Mouse (Mus musculus) forebrain, embryonic 13.5 days (tissue): ENCODE measurements around the gene Hnrnpu. TPM values are rescaled to one million over a fixed set of nuclear protein-coding genes. Genes with fewer than 3 reads are reported as not detected.
A peak's percentile ranks its signal among the peaks of the same experiment; 100 is the strongest.

Source experiments
- ATAC-seq: fragments of 200-750 bp; cut with Nextera tagmentation; 2 replicates; pipeline ENCODE4 v1.8.0; 2017
- H3K27ac ChIP-seq: fragments of 300-500 bp; sonication (generic); 2 replicates; pipeline ENCODE4 v1.5.1; 2015; ENCODE audit warnings: inconsistent platforms, mild to moderate bottlenecking, moderate library complexity
- H3K27me3 ChIP-seq: fragments of 300-500 bp; sonication (generic); 2 replicates; pipeline ENCODE4 v1.6.1; 2015; ENCODE audit warnings: mild to moderate bottlenecking, inconsistent platforms
- H3K36me3 ChIP-seq: fragments of 300-500 bp; sonication (generic); 2 replicates; pipeline ENCODE4 v1.6.1; 2015; ENCODE audit warnings: mild to moderate bottlenecking, inconsistent platforms; ENCODE audit not compliant: poor library complexity, severe bottlenecking
- H3K4me1 ChIP-seq: fragments of 300-500 bp; sonication (generic); 2 replicates; pipeline ENCODE4 v1.6.1; 2015; ENCODE audit warnings: inconsistent platforms
- H3K4me2 ChIP-seq: fragments of 300-500 bp; sonication (generic); 2 replicates; pipeline ENCODE4 v1.6.1; 2015; ENCODE audit warnings: inconsistent platforms, mild to moderate bottlenecking, moderate library complexity
- H3K4me3 ChIP-seq: fragments of 300-500 bp; sonication (generic); 2 replicates; pipeline ENCODE4 v1.5.1; 2015; ENCODE audit warnings: mild to moderate bottlenecking, inconsistent platforms
- H3K9ac ChIP-seq: fragments of 300-500 bp; sonication (generic); 2 replicates; pipeline ENCODE4 v1.6.1; 2015; ENCODE audit warnings: mild to moderate bottlenecking, inconsistent platforms
- H3K9me3 ChIP-seq: fragments of 300-500 bp; sonication (generic); replicated peaks from 2 replicates; pipeline ENCODE4 v1.6.1; 2016; ENCODE audit warnings: inconsistent platforms
- WGBS: fragments of 180-500 bp; shearing (Covaris S2); methylation state at CpG from one replicate; pipeline ENCODE4 v1.1.7; 2015; 5-methylcytosine and 5-hydroxymethylcytosine counted together
- polyA plus RNA-seq: library from polyadenylated mRNA; unstranded; fragments of >200 nt; fragmentation: Nextera tagmentation; extraction: Ambion mirVana; gene quantifications from 2 replicates; pipeline ENCODE4 v1.2.1, GENCODE M21; 2015

Gene Hnrnpu
- polyA plus RNA-seq, 1 experiment from 2014 or later: 374 TPM

- H3K27ac ChIP-seq: peak overlapping the region; percentile 100
- H3K4me1 ChIP-seq: peaks cover 33% of the 10 kb centered on the region
- H3K9ac ChIP-seq: peak overlapping the region; percentile 100
- H3K9me3 ChIP-seq: no peaks in the 10 kb centered on the region
- peaks cover 31% of the 10 kb centered on the region for H3K36me3 ChIP-seq
- peak overlapping the region; percentile 100 for H3K4me3 ChIP-seq
- under 1% methylated on average over 80 of the region's 89 CpGs for WGBS
- peak; percentile 70 for ATAC-seq
- H3K4me2 ChIP-seq: peak overlapping the region; percentile 90
- no peaks in the 10 kb centered on the region for H3K27me3 ChIP-seq
Observed at GRCm38 (mm10) chr1:178336777-178337481, 668 bp downstream of the Hnrnpu start.

GRCm38 (mm10) chr1:178336289-178336775, 1.3 kb downstream of the Hnrnpu start:
- peak; percentile 94 for ATAC-seq
- Histone ChIP-seq H3K27ac (peak overlapping the region; percentile 100), H3K4me3 (peak overlapping the region; percentile 100), H3K36me3 (peaks cover 36% of the 10 kb centered on the region), H3K27me3 (no peaks in the 10 kb centered on the region), H3K9me3 (no peaks in the 10 kb centered on the region), H3K4me1 (peaks cover 33% of the 10 kb centered on the region), H3K9ac (peak overlapping the region; percentile 100), H3K4me2 (peak overlapping the region; percentile 90)
- WGBS: 1% methylated on average over 39 of the region's 53 CpGs

- peak overlapping the region; percentile 100 for H3K9ac ChIP-seq
- peak overlapping the region; percentile 90 for H3K4me2 ChIP-seq
- H3K27ac ChIP-seq: peak overlapping the region; percentile 100
- no peaks in the 10 kb centered on the region for H3K9me3 ChIP-seq
- peaks cover 41% of the 10 kb centered on the region for H3K36me3 ChIP-seq
- ATAC-seq: no peak
- peak overlapping the region; percentile 100 for H3K4me3 ChIP-seq
- H3K4me1 ChIP-seq: peaks cover 37% of the 10 kb centered on the region
- H3K27me3 ChIP-seq: no peaks in the 10 kb centered on the region
- under 1% methylated on average over 16 of the region's 16 CpGs for WGBS
Observed at GRCm38 (mm10) chr1:178335860-178336261, 1.7 kb downstream of the Hnrnpu start.

- Histone ChIP-seq H3K36me3 (peaks cover 87% of the 10 kb centered on the region), H3K27me3 (no peaks in the 10 kb centered on the region), H3K4me2 (no peak overlapping the region)
Observed at GRCm38 (mm10) chr1:178329946-178330345, 7.7 kb downstream of the Hnrnpu start.

GRCm38 (mm10) chr1:178329017-178329416, 8.6 kb downstream of the Hnrnpu start:
- WGBS: 86% methylated on average over 5 of the region's 5 CpGs
- peaks cover 86% of the 10 kb centered on the region for H3K36me3 ChIP-seq
- H3K9ac ChIP-seq: no peak overlapping the region
- no peaks in the 10 kb centered on the region for H3K9me3 ChIP-seq
- H3K4me3 ChIP-seq: no peak overlapping the region
- H3K4me2 ChIP-seq: no peak overlapping the region
- peaks cover 20% of the 10 kb centered on the region for H3K4me1 ChIP-seq
- H3K27ac ChIP-seq: no peak overlapping the region
- ATAC-seq: no peak
- no peaks in the 10 kb centered on the region for H3K27me3 ChIP-seq

More at GRCm38 (mm10) chr1:178329946-178330345, 7.7 kb downstream of the Hnrnpu start:
- Histone ChIP-seq H3K4me3 (no peak overlapping the region), H3K27ac (no peak overlapping the region), H3K9ac (no peak overlapping the region), H3K4me1 (peaks cover 28% of the 10 kb centered on the region), H3K9me3 (no peaks in the 10 kb centered on the region)
- WGBS: 71% methylated on average over 6 of the region's 6 CpGs
- no peak for ATAC-seq

- H3K9ac ChIP-seq: no peak overlapping the region
- H3K9me3 ChIP-seq: no peaks in the 10 kb centered on the region
- no peaks in the 10 kb centered on the region for H3K27me3 ChIP-seq
- ATAC-seq: no peak
- H3K4me2 ChIP-seq: no peak overlapping the region
- no peak overlapping the region for H3K4me3 ChIP-seq
- no peak overlapping the region for H3K27ac ChIP-seq
- H3K36me3 ChIP-seq: peaks cover 83% of the 10 kb centered on the region
- 80% methylated on average over 1 of the region's 1 CpGs for WGBS
- peaks cover 5% of the 10 kb centered on the region for H3K4me1 ChIP-seq
Observed at GRCm38 (mm10) chr1:178326950-178327349, 10.6 kb downstream of the Hnrnpu start.

GRCm38 (mm10) chr1:178326357-178326756, 11.2 kb downstream of the Hnrnpu start:
- H3K4me3 ChIP-seq: no peak overlapping the region
- no peak for ATAC-seq
- peaks cover 11% of the 10 kb centered on the region for H3K4me1 ChIP-seq
- no peaks in the 10 kb centered on the region for H3K27me3 ChIP-seq
- no peak overlapping the region for H3K4me2 ChIP-seq
- H3K27ac ChIP-seq: no peak overlapping the region
- H3K9me3 ChIP-seq: no peaks in the 10 kb centered on the region
- H3K9ac ChIP-seq: no peak overlapping the region
- 93% methylated on average over 1 of the region's 1 CpGs for whole genome bisulfite sequencing
- H3K36me3 ChIP-seq: peaks cover 83% of the 10 kb centered on the region

GRCm38 (mm10) chr1:178324568-178324967, 13.0 kb downstream of the Hnrnpu start:
- Histone ChIP-seq H3K4me3 (no peak overlapping the region), H3K36me3 (peaks cover 72% of the 10 kb centered on the region), H3K4me2 (no peak overlapping the region), H3K4me1 (peaks cover 21% of the 10 kb centered on the region), H3K27ac (no peak overlapping the region), H3K9ac (no peak overlapping the region), H3K27me3 (no peaks in the 10 kb centered on the region), H3K9me3 (no peaks in the 10 kb centered on the region)
- 87% methylated on average over 1 of the region's 1 CpGs for WGBS
- ATAC-seq: no peak

- peaks cover 62% of the 10 kb centered on the region for H3K36me3 ChIP-seq
- no peaks in the 10 kb centered on the region for H3K27me3 ChIP-seq
- no peak overlapping the region; the same call in 1 of the 2 replicates for H3K27ac ChIP-seq
- peaks cover 21% of the 10 kb centered on the region for H3K4me1 ChIP-seq
- no peak overlapping the region for H3K4me3 ChIP-seq
- H3K9ac ChIP-seq: no peak overlapping the region
- H3K4me2 ChIP-seq: no peak overlapping the region
- no peak for ATAC-seq
- H3K9me3 ChIP-seq: no peaks in the 10 kb centered on the region
- WGBS: 69% methylated on average over 1 of the region's 1 CpGs
Observed at GRCm38 (mm10) chr1:178323235-178323634, 14.4 kb downstream of the Hnrnpu start.

GRCm38 (mm10) chr1:178321730-178322357, 15.8 kb downstream of the Hnrnpu start:
- no peaks in the 10 kb centered on the region for H3K9me3 ChIP-seq
- H3K27me3 ChIP-seq: no peaks in the 10 kb centered on the region
- peaks cover 27% of the 10 kb centered on the region for H3K4me1 ChIP-seq
- H3K9ac ChIP-seq: no peak overlapping the region
- peaks cover 49% of the 10 kb centered on the region for H3K36me3 ChIP-seq
- 52% methylated on average over 4 of the region's 4 CpGs for WGBS
- H3K4me3 ChIP-seq: no peak overlapping the region
- H3K4me2 ChIP-seq: peak overlapping the region; percentile 88
- ATAC-seq: no peak
- no peak overlapping the region for H3K27ac ChIP-seq

- Histone ChIP-seq H3K27me3 (no peaks in the 10 kb centered on the region), H3K36me3 (peaks cover 43% of the 10 kb centered on the region), H3K9ac (peak overlapping the region; percentile 92), H3K4me1 (peaks cover 30% of the 10 kb centered on the region), H3K27ac (peak overlapping the region; percentile 100), H3K4me2 (peak overlapping the region; percentile 88), H3K4me3 (peak overlapping the region; percentile 67), H3K9me3 (no peaks in the 10 kb centered on the region)
- ATAC-seq: no peak
- 52% methylated on average over 5 of the region's 5 CpGs for WGBS
Observed at GRCm38 (mm10) chr1:178320723-178321590, 16.6 kb downstream of the Hnrnpu start.
